Mouse (Mus musculus) hindlimb bud, embryonic 11.5 days (tissue): Measurements from ENCODE around the gene Rhcg.

Experiments used
- DNase-seq: peaks from one replicate; pipeline ENCODE4 v3.0.0-alpha.2; 2012; ENCODE audit warnings: low read depth, low spot score; ENCODE audit errors: extremely low spot score

Gene Rhcg

DNA sequence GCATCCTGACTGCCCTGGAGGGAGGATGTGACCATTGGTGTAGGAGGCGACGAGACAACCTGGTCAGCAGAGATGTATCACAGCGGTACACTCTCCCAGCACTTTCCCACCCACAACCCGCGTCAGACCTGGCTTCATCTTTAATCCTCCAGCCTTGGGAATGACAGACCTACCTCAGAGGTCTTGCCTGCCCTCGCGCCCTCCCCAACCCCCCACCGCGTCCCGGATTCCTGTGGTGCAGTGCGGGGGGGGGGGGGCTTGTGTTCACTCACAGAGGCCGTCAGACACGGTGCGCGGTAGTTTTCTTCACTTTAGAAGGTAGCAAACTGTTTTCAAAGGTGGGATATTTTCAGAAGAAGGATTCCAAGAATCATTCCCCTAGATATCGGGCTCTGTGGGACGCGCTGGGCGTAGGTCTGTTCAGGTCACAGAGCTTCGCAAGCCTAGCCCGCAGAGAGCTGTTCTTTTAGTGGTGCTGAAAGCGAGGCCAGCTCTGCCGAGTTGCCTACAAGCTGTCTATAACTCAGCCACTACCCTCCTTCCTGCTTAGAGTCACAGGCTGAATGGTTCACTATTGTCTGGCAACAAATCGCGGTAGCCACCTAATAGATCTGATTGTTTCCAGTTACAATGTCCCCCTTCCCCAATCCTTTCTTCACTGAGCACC lies 62.0 kb downstream of the Rhcg start:
- DNase-seq = no peak

- no peak for DNase-seq
These were observed 64.8 kb downstream of the Rhcg start for GRCm38 (mm10) chr7:79552702-79553101.

- no peak for DNase-seq
These were observed 68.4 kb downstream of the Rhcg start for GRCm38 (mm10) chr7:79548893-79549555.

DNA sequence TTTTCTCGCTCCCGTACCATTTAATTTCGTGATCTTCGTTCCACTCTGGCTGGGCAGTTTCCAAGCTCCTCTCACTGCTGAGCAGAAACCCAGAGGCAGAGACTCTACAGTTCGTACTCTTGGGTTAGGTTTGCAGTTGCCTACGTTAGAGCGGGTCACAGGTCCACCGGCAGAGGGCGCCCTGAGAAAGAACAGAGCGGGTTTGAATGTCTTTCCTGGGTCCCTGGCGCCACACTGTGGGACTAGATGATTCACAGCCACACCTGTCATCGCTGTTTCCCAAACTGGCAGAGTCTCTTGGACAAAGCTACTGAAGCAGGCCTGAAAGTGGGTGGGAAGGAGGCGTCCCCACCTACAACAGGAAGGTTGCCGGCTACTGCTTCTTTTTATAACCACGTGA lies 70.4 kb downstream of the Rhcg start:
- DNase-seq = no peak

DNA sequence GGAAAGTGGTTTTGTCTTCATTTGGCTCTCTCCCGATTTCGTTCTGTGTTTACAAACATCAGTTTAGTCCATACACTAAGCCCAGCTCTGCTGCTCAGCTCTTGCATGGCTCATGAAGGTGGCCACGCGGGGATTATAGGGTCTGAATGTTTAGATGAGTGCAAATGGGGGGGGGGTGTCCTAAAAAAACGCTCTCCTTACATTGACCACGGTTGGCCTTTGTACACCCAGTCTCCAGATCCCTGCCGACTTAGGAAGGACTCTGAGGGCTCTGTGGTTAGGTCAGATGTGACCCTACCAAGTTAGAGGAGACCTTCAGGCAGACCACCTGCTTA lies 72.4 kb downstream of the Rhcg start:
- no peak for DNase-seq

- DNase-seq = no peak
These were observed 73.0 kb downstream of the Rhcg start for GRCm38 (mm10) chr7:79544281-79545065.
